Mouse (Mus musculus) ES-E14 (cell line): ENCODE data around the gene Krt1. TPM values are rescaled to one million over a fixed set of nuclear protein-coding genes. Genes with fewer than 3 reads are reported as not detected.

Experiments
- DNase-seq: peaks from one replicate; pipeline ENCODE4 v3.0.0-alpha.2; 2013; ENCODE audit warnings: low read depth, low spot score
- H3K27ac ChIP-seq: 2 replicates; pipeline ENCODE4 v1.5.1; 2012; ENCODE audit warnings: low read depth, mild to moderate bottlenecking, low read length, moderate library complexity, mixed read lengths; ENCODE audit not compliant: poor library complexity, insufficient read depth, severe bottlenecking
- H3K36me3 ChIP-seq: 2 replicates; pipeline ENCODE4 v1.6.1; 2012; ENCODE audit warnings: mild to moderate bottlenecking, low read length, moderate library complexity, mixed read lengths; ENCODE audit not compliant: control insufficient read depth, poor library complexity, insufficient read depth, severe bottlenecking
- H3K4me1 ChIP-seq, 2 experiments: fragments of 150-350 bp in 1 of 2; sonication (generic) in 1 of 2; 2 replicates each; pipeline ENCODE4 v1.6.1; 2012; ENCODE audit warnings: low read length in 2 of 2, mild to moderate bottlenecking in 1 of 2, mixed read lengths in 1 of 2; ENCODE audit not compliant: control insufficient read depth in 2 of 2, insufficient read depth in 2 of 2, poor library complexity in 1 of 2
- H3K4me3 ChIP-seq, 2 experiments: fragments of 150-350 bp in 1 of 2; sonication (generic) in 1 of 2; 2 replicates each; pipeline ENCODE4 v1.5.1; 2012; ENCODE audit warnings: low read length in 2 of 2, low read depth in 1 of 2, mild to moderate bottlenecking in 1 of 2, mixed read lengths in 1 of 2; ENCODE audit not compliant: insufficient read depth in 1 of 2, poor library complexity in 1 of 2, severe bottlenecking in 1 of 2
- H3K9ac ChIP-seq: 2 replicates; pipeline ENCODE4 v1.6.1; 2012; ENCODE audit warnings: low read depth, mild to moderate bottlenecking, low read length, mixed read lengths; ENCODE audit not compliant: poor library complexity, insufficient read depth, severe bottlenecking
- H3K9me3 ChIP-seq: fragments of 150-350 bp; sonication (generic); 2 replicates; pipeline ENCODE4 v1.6.1; 2012; ENCODE audit warnings: low read depth, mild to moderate bottlenecking, low read length; ENCODE audit not compliant: control insufficient read depth, insufficient read depth
- CHD2 ChIP-seq: IDR thresholded peaks from 2 replicates; pipeline ENCODE4 v1.6.1; 2014; ENCODE audit warnings: mild to moderate bottlenecking, low read depth, low read length, inconsistent platforms
- HCFC1 ChIP-seq: IDR thresholded peaks from 2 replicates; pipeline ENCODE4 v1.6.1; 2012; ENCODE audit warnings: low read length, inconsistent platforms, borderline replicate concordance; ENCODE audit not compliant: insufficient read depth
- MAFK ChIP-seq: IDR thresholded peaks from 2 replicates; pipeline ENCODE4 v1.6.1; 2014; ENCODE audit warnings: mild to moderate bottlenecking, low read depth, low read length, inconsistent platforms; ENCODE audit not compliant: insufficient read depth
- ZC3H11A ChIP-seq: IDR thresholded peaks from 2 replicates; pipeline ENCODE4 v1.6.1; 2012; ENCODE audit warnings: low read depth, mild to moderate bottlenecking, inconsistent platforms, low read length, borderline replicate concordance
- ZNF384 ChIP-seq: IDR thresholded peaks from 2 replicates; pipeline ENCODE4 v1.6.1; 2012; ENCODE audit warnings: low read depth, low read length, inconsistent platforms
- in situ Hi-C, 2 experiments: fragments of 600-800 bp; cut with MboI; formaldehyde crosslinking; loops; one replicate each; pipeline ENCODE4 v1.15.1; 2025; ENCODE audit warnings: low sequenced_read_pairs in 2 of 2, inconsistent platforms in 1 of 2; ENCODE audit not compliant: unreplicated experiment in 2 of 2
- total RNA-seq: library from RNA; depleted of rRNA; stranded (reverse); fragments of 300-350 nt; gene quantifications from 2 replicates; pipeline ENCODE4 v1.2.3, GENCODE M21; 2012; rRNA removed

The Krt1 gene
- total RNA-seq: 0.09 TPM in 1 of 2 replicates, not detected in the other

DNA sequence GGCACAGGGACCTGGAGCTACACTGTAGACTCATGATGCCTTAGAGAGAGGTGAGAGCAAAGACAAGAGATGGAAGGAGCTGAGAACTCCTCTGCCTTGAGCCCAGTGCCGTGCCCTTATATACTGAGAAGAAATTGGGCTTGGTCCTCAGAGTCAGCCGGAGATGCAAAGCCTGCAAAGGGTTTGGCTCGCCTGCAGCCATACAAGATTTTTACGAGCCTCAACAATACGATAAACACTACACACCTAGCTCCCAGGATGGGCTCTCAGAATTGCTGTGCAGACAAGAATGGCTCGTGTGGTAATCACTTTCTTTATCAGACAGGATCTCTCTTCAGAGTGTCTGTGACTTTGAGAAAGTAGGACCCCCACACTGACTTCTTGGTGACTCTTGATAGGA lies at the start of gene Krt1:
Krt1 (minus strand) TSS at position 101 of the 400 bp plus-strand sequence.
- in situ Hi-C loops: no loop called here
- Histone ChIP-seq H3K9ac (no peak within 1 kb of the TSS), H3K4me1 (peaks cover 0 to 7% of the 10 kb centered on the region in 2 experiments; a peak in 1 of 4 replicates), H3K27ac (no peak within 1 kb of the TSS), H3K36me3 (no peaks in the 10 kb centered on the region), H3K4me3 (no peak within 1 kb of the TSS), H3K9me3 (no peaks in the 10 kb centered on the region)
- no peak for TF ChIP-seq ZNF384
- TF ChIP-seq MAFK: no peak
- TF ChIP-seq ZC3H11A: no peak
- TF ChIP-seq HCFC1: no peak
- no peak for DNase-seq

DNA sequence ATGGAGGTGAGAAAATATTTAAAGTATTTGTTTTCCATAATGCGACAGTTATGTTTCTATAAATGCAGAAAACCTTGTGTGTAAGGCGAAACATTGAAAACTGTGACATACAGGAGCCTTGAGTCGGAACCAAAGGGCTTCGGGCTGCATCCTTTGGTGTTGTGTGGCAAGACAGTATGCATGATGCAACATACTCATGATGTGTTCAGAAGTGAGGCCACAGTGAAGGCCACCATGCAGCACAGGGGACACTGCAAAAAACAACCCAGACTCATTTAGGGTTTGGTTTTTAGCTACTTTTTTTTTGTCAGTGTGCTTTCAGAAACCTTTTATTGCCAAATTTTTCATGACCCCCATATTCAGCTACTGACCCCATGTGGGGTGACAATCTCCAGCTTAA lies 44.6 kb upstream of the Krt1 start:
- in situ Hi-C loops: no loop called here
- TF ChIP-seq HCFC1 (no peak), MAFK (no peak), ZC3H11A (no peak), ZNF384 (no peak)
- no peak overlapping the region for H3K27ac ChIP-seq

GRCm38 (mm10) chr15:101892820-101893219 lies 42.2 kb upstream of the Krt1 start, which contains the start of gene Krt76:
Gene Krt76 (minus strand): TSS chr15:101892920.
- Histone ChIP-seq H3K27ac (no peak within 1 kb of the TSS), H3K4me3 (no peak within 1 kb of the TSS), H3K4me1 (no peaks in the 10 kb centered on the region), H3K9me3 (no peaks in the 10 kb centered on the region), H3K36me3 (no peaks in the 10 kb centered on the region), H3K9ac (no peak within 1 kb of the TSS)
- DNase-seq: no peak
- TF ChIP-seq HCFC1: no peak
- no peak for TF ChIP-seq MAFK
- TF ChIP-seq CHD2: no peak
- no peak for TF ChIP-seq ZC3H11A
- TF ChIP-seq ZNF384: no peak
- in situ Hi-C loops: no loop called here

More for the DNA sequence above, 44.6 kb upstream of the Krt1 start:
- DNase-seq: no peak
- Histone ChIP-seq H3K4me1 (no peaks in the 10 kb centered on the region), H3K9ac (no peak overlapping the region), H3K9me3 (no peaks in the 10 kb centered on the region), H3K36me3 (no peaks in the 10 kb centered on the region), H3K4me3 (no peak overlapping the region)

GRCm38 (mm10) chr15:101879776-101880175 lies 29.2 kb upstream of the Krt1 start:
- in situ Hi-C loops: no loop called here
- Histone ChIP-seq H3K36me3 (no peaks in the 10 kb centered on the region), H3K9ac (no peak overlapping the region), H3K4me3 (no peak overlapping the region), H3K27ac (no peak overlapping the region), H3K4me1 (no peaks in the 10 kb centered on the region), H3K9me3 (no peaks in the 10 kb centered on the region)
- TF ChIP-seq ZC3H11A (no peak), HCFC1 (no peak), CHD2 (no peak), MAFK (no peak), ZNF384 (no peak)
- DNase-seq: no peak

GRCm38 (mm10) chr15:101878041-101878440 lies 27.4 kb upstream of the Krt1 start:
- Histone ChIP-seq H3K36me3 (no peaks in the 10 kb centered on the region), H3K9me3 (no peaks in the 10 kb centered on the region), H3K27ac (no peak overlapping the region), H3K4me3 (no peak overlapping the region), H3K9ac (no peak overlapping the region), H3K4me1 (no peaks in the 10 kb centered on the region)
- in situ Hi-C loops: no loop called here
- TF ChIP-seq HCFC1 (no peak), MAFK (no peak), CHD2 (no peak), ZC3H11A (no peak), ZNF384 (no peak)
- DNase-seq: no peak
